Mouse (Mus musculus): ENCODE measurements around the gene Sptlc3. TPM values are rescaled to one million over a fixed set of nuclear protein-coding genes. Genes with fewer than 3 reads are reported as not detected.

The Sptlc3 gene
- polyA plus RNA-seq, 1 experiment: not detected

- H3K4me3 ChIP-seq (ENCODE audit: insufficient read depth, low read length): peak overlapping the region; percentile 56
- TF ChIP-seq POLR2A (IDR thresholded peaks at IDR 0.05; ENCODE audit: borderline replicate concordance, low read depth, low read length) (no peak), CTCF (IDR thresholded peaks at IDR 0.05; ENCODE audit: low read depth, low read length) (no peak)
- no peaks in the 10 kb centered on the region for H3K4me1 ChIP-seq (ENCODE audit: control insufficient read depth, insufficient read depth, low read length)
- no peak overlapping the region for H3K27ac ChIP-seq (ENCODE audit: insufficient read depth, low read depth, low read length)
These were observed 184.8 kb downstream of the Sptlc3 start for GRCm38 (mm10) chr2:139678275-139679140.

- H3K27ac ChIP-seq (ENCODE audit: insufficient read depth, low read depth, low read length): no peak overlapping the region
- TF ChIP-seq POLR2A (IDR thresholded peaks at IDR 0.05; ENCODE audit: borderline replicate concordance, low read depth, low read length) (no peak), CTCF (IDR thresholded peaks at IDR 0.05; ENCODE audit: low read depth, low read length) (no peak)
These were observed 188.8 kb downstream of the Sptlc3 start for GRCm38 (mm10) chr2:139682540-139682939.

More at GRCm38 (mm10) chr2:139682540-139682939, 188.8 kb downstream of the Sptlc3 start:
- H3K4me1 ChIP-seq (ENCODE audit: control insufficient read depth, insufficient read depth, low read length): no peaks in the 10 kb centered on the region
- H3K4me3 ChIP-seq (ENCODE audit: insufficient read depth, low read length): no peak overlapping the region

Other genes starting within 250 kb of the Sptlc3 start
- gene Ism1, start 184.3 kb downstream of the Sptlc3 start, polyA plus RNA-seq (2012; ENCODE audit: insufficient read depth, insufficient read length, missing spikeins): not detected in 2 replicates

Measured in bone marrow macrophage, adult 2 months (primary cell).